Mouse (Mus musculus) hindlimb bud, embryonic 11.5 days (tissue): ENCODE measurements around the gene Slc34a3.

Experiments
- DNase-seq: peaks from one replicate; pipeline ENCODE4 v3.0.0-alpha.2; 2012; ENCODE audit warnings: low read depth, low spot score; ENCODE audit errors: extremely low spot score

Gene Slc34a3

GRCm38 (mm10) chr2:25255284-25255779, 21.2 kb upstream of the Slc34a3 start, which contains the start of gene Tmem203:
Gene Tmem203 (plus strand): TSS chr2:25255439.
- peak; percentile 62 for DNase-seq

GRCm38 (mm10) chr2:25252331-25252730, 18.2 kb upstream of the Slc34a3 start:
- DNase-seq = no peak

GRCm38 (mm10) chr2:25246183-25247072, 12.3 kb upstream of the Slc34a3 start, which contains the start of gene AL732309.1:
Gene AL732309.1 (minus strand): TSS chr2:25246863.
- DNase-seq = no peak

- no peak for DNase-seq
Measured at GRCm38 (mm10) chr2:25244144-25244543, 10.0 kb upstream of the Slc34a3 start.

- no peak for DNase-seq
Measured at GRCm38 (mm10) chr2:25243342-25243741, 9.2 kb upstream of the Slc34a3 start.

GRCm38 (mm10) chr2:25242101-25242506, 7.9 kb upstream of the Slc34a3 start, which contains the start of the genes Rnf208 and Cysrt1:
Gene Rnf208 (plus strand): TSS chr2:25242255.
Gene Cysrt1 (minus strand): TSS chr2:25242452.
- DNase-seq = no peak

- DNase-seq = no peak
Measured at GRCm38 (mm10) chr2:25241438-25241775, 7.2 kb upstream of the Slc34a3 start.

GRCm38 (mm10) chr2:25240723-25241437, 6.7 kb upstream of the Slc34a3 start:
- DNase-seq = no peak

- DNase-seq = no peak
Measured at GRCm38 (mm10) chr2:25240310-25240709, 6.1 kb upstream of the Slc34a3 start.

GRCm38 (mm10) chr2:25239766-25240165, 5.6 kb upstream of the Slc34a3 start:
- DNase-seq = no peak

- no peak for DNase-seq
Measured at GRCm38 (mm10) chr2:25238106-25238505, 3.9 kb upstream of the Slc34a3 start.

GRCm38 (mm10) chr2:25237522-25237921, 3.4 kb upstream of the Slc34a3 start:
- no peak for DNase-seq

GRCm38 (mm10) chr2:25236614-25237013, 2.5 kb upstream of the Slc34a3 start, which contains the start of gene Rnf224:
Gene Rnf224 (minus strand): TSS chr2:25236787.
- no peak for DNase-seq

- no peak for DNase-seq
Measured at GRCm38 (mm10) chr2:25234551-25235220, 522 bp upstream of the Slc34a3 start.

- no peak for DNase-seq
Measured at GRCm38 (mm10) chr2:25233421-25233820, 743 bp downstream of the Slc34a3 start.

GRCm38 (mm10) chr2:25231038-25231437, 3.1 kb downstream of the Slc34a3 start:
- no peak for DNase-seq

- no peak for DNase-seq
Measured at GRCm38 (mm10) chr2:25230581-25230980, 3.6 kb downstream of the Slc34a3 start.

GRCm38 (mm10) chr2:25229582-25229981, 4.6 kb downstream of the Slc34a3 start:
- no peak for DNase-seq

GRCm38 (mm10) chr2:25228995-25229530, 5.1 kb downstream of the Slc34a3 start:
- DNase-seq = no peak

- DNase-seq = peak; percentile 68
Measured at GRCm38 (mm10) chr2:25228431-25228889, 5.7 kb downstream of the Slc34a3 start.

- DNase-seq = no peak
Measured at GRCm38 (mm10) chr2:25227406-25227805, 6.8 kb downstream of the Slc34a3 start.
